Mouse (Mus musculus) kidney, adult 2 months (tissue): ENCODE measurements around the gene Btbd10. TPM values are rescaled to one million over a fixed set of nuclear protein-coding genes. Genes with fewer than 3 reads are reported as not detected.

ENCODE experiments used
- DNase-seq: peaks from one replicate; pipeline ENCODE4 v3.0.0; 2021
- H3K27ac ChIP-seq: fragments of 200-500 bp; 2 replicates; pipeline ENCODE4 v1.5.1; 2012; ENCODE audit warnings: low read depth, low read length, control low read depth, inconsistent platforms; ENCODE audit not compliant: insufficient read depth
- H3K27me3 ChIP-seq: fragments of 200-500 bp; replicated peaks from 2 replicates; pipeline ENCODE4 v1.6.1; 2012; ENCODE audit warnings: mild to moderate bottlenecking, moderate library complexity, low read length, inconsistent platforms; ENCODE audit not compliant: control insufficient read depth, insufficient read depth
- H3K36me3 ChIP-seq: fragments of 200-500 bp; 2 replicates; pipeline ENCODE4 v1.6.1; 2012; ENCODE audit warnings: mild to moderate bottlenecking, moderate library complexity, low read length, inconsistent platforms; ENCODE audit not compliant: control insufficient read depth, insufficient read depth
- H3K4me1 ChIP-seq: fragments of 200-500 bp; 2 replicates; pipeline ENCODE4 v1.6.1; 2011; ENCODE audit warnings: low read length; ENCODE audit not compliant: control insufficient read depth, insufficient read depth
- H3K4me3 ChIP-seq: fragments of 200-500 bp; 2 replicates; pipeline ENCODE4 v1.5.1; 2011; ENCODE audit warnings: mild to moderate bottlenecking, low read depth, low read length, control low read depth; ENCODE audit not compliant: insufficient read depth
- CTCF ChIP-seq: fragments of 200-500 bp; conservative IDR thresholded peaks from 2 replicates; pipeline ENCODE4 v1.5.1; 2011; ENCODE audit warnings: low read depth, mild to moderate bottlenecking, control low read depth, low read length, moderate library complexity, mixed read lengths; ENCODE audit not compliant: insufficient read depth, insufficient read length
- POLR2A ChIP-seq: fragments of 200-500 bp; IDR thresholded peaks from one replicate; pipeline ENCODE4 v1.6.1; 2011; ENCODE audit warnings: low read depth, low read length, control low read depth
- WGBS: fragments of 180-500 bp; shearing (Covaris S2); methylation state at CpG from one replicate; pipeline ENCODE4 v1.1.7; 2018; 5-methylcytosine and 5-hydroxymethylcytosine counted together
- polyA plus RNA-seq: library from polyadenylated mRNA; depleted of rRNA; stranded (reverse); fragments of >200 nt; gene quantifications from 2 replicates; pipeline ENCODE4 v1.2.3, GENCODE M21; 2012

Gene Btbd10
- polyA plus RNA-seq, 1 experiment, result 7.4 TPM

GRCm38 (mm10) chr7:113294598-113294997 lies 74.6 kb downstream of the Btbd10 start:
- 89% methylated on average over 6 of the region's 6 CpGs for WGBS
- Histone ChIP-seq H3K4me1 (no peaks in the 10 kb centered on the region), H3K36me3 (peaks cover 1% of the 10 kb centered on the region), H3K27me3 (no peaks in the 10 kb centered on the region), H3K27ac (no peak overlapping the region), H3K4me3 (no peak overlapping the region)
- DNase-seq, result no peak
- TF ChIP-seq POLR2A (no peak), CTCF (no peak)

- H3K27ac ChIP-seq, result no peak overlapping the region
- 83% methylated on average over 4 of the region's 4 CpGs for WGBS
- no peak for DNase-seq
- H3K27me3 ChIP-seq, result no peaks in the 10 kb centered on the region
- TF ChIP-seq CTCF (no peak), POLR2A (no peak)
- H3K36me3 ChIP-seq, result no peaks in the 10 kb centered on the region; the same call in 1 of the 2 replicates
- H3K4me1 ChIP-seq, result no peaks in the 10 kb centered on the region
- H3K4me3 ChIP-seq, result no peak overlapping the region
Measured at GRCm38 (mm10) chr7:113292193-113292592, 77.0 kb downstream of the Btbd10 start.

GRCm38 (mm10) chr7:113291741-113292140 lies 77.5 kb downstream of the Btbd10 start:
- Histone ChIP-seq H3K27ac (no peak overlapping the region), H3K4me3 (no peak overlapping the region), H3K36me3 (no peaks in the 10 kb centered on the region; the same call in 1 of the 2 replicates), H3K27me3 (no peaks in the 10 kb centered on the region), H3K4me1 (no peaks in the 10 kb centered on the region)
- no peak for TF ChIP-seq POLR2A
- 87% methylated on average over 5 of the region's 5 CpGs for WGBS
- DNase-seq, result no peak

- no peak for DNase-seq
- Histone ChIP-seq H3K27me3 (no peaks in the 10 kb centered on the region), H3K36me3 (peaks cover 3% of the 10 kb centered on the region), H3K4me3 (no peak overlapping the region), H3K27ac (no peak overlapping the region), H3K4me1 (no peaks in the 10 kb centered on the region)
- 95% methylated on average over 1 of the region's 1 CpGs for WGBS
- TF ChIP-seq POLR2A, result no peak
- no peak for TF ChIP-seq CTCF
Measured at GRCm38 (mm10) chr7:113289211-113289610, 80.0 kb downstream of the Btbd10 start.

GRCm38 (mm10) chr7:113285405-113285804 lies 83.8 kb downstream of the Btbd10 start:
- DNase-seq, result no peak

GRCm38 (mm10) chr7:113279246-113279645 lies 89.9 kb downstream of the Btbd10 start:
- WGBS, result 78% methylated on average over 2 of the region's 2 CpGs
- Histone ChIP-seq H3K27ac (no peak overlapping the region), H3K4me3 (no peak overlapping the region), H3K36me3 (no peaks in the 10 kb centered on the region; the same call in 1 of the 2 replicates), H3K4me1 (no peaks in the 10 kb centered on the region; the same call in 1 of the 2 replicates), H3K27me3 (no peaks in the 10 kb centered on the region)
- DNase-seq, result no peak
- TF ChIP-seq CTCF, result no peak
- no peak for TF ChIP-seq POLR2A

More at GRCm38 (mm10) chr7:113285405-113285804, 83.8 kb downstream of the Btbd10 start:
- Histone ChIP-seq H3K27me3 (no peaks in the 10 kb centered on the region), H3K36me3 (peaks cover 3% of the 10 kb centered on the region), H3K4me3 (no peak overlapping the region), H3K4me1 (no peaks in the 10 kb centered on the region), H3K27ac (no peak overlapping the region)
- no peak for TF ChIP-seq POLR2A
- TF ChIP-seq CTCF, result no peak
- 87% methylated on average over 2 of the region's 2 CpGs for WGBS

- no peaks in the 10 kb centered on the region; the same call in 1 of the 2 replicates for H3K4me1 ChIP-seq
- H3K36me3 ChIP-seq, result no peaks in the 10 kb centered on the region; the same call in 1 of the 2 replicates
- H3K27ac ChIP-seq, result no peak overlapping the region
- no peak overlapping the region for H3K4me3 ChIP-seq
- no peak for DNase-seq
- H3K27me3 ChIP-seq, result no peaks in the 10 kb centered on the region
- no peak for TF ChIP-seq CTCF
- TF ChIP-seq POLR2A, result no peak
- 83% methylated on average over 4 of the region's 4 CpGs for WGBS
Measured at GRCm38 (mm10) chr7:113278493-113278892, 90.7 kb downstream of the Btbd10 start.

GRCm38 (mm10) chr7:113277245-113277644 lies 91.9 kb downstream of the Btbd10 start:
- no peak overlapping the region for H3K27ac ChIP-seq
- DNase-seq, result no peak
- no peaks in the 10 kb centered on the region for H3K27me3 ChIP-seq
- 59% methylated on average over 2 of the region's 2 CpGs for WGBS
- H3K36me3 ChIP-seq, result no peaks in the 10 kb centered on the region; the same call in 1 of the 2 replicates
- no peaks in the 10 kb centered on the region; the same call in 1 of the 2 replicates for H3K4me1 ChIP-seq
- TF ChIP-seq POLR2A (no peak), CTCF (no peak)
- H3K4me3 ChIP-seq, result no peak overlapping the region
